Mouse (Mus musculus) heart, postnatal 0 days (tissue): Measurements from ENCODE around the gene Neurl3. TPM values are rescaled to one million over a fixed set of nuclear protein-coding genes. Genes with fewer than 3 reads are reported as not detected.

Experiments
- ATAC-seq: fragments of 200-750 bp; cut with Nextera tagmentation; 2 replicates; pipeline ENCODE4 v1.8.0; 2017; ENCODE audit warnings: low read depth, moderate number of reproducible peaks, moderate library complexity; ENCODE audit not compliant: insufficient read depth
- DNase-seq: peaks from one replicate; pipeline ENCODE4 v3.0.0-alpha.2; 2016; ENCODE audit warnings: low spot score
- H3K27ac ChIP-seq: fragments of 300-500 bp; sonication (generic); 2 replicates; pipeline ENCODE4 v1.5.1; 2014; ENCODE audit warnings: low read depth, mild to moderate bottlenecking
- H3K27me3 ChIP-seq: fragments of 300-500 bp; sonication (generic); 2 replicates; pipeline ENCODE4 v1.6.1; 2014; ENCODE audit warnings: low read length, mixed read lengths; ENCODE audit not compliant: control insufficient read depth, insufficient read depth
- H3K36me3 ChIP-seq: fragments of 300-500 bp; sonication (generic); replicated peaks from 2 replicates; pipeline ENCODE4 v1.6.1; 2014; ENCODE audit warnings: low read length, mixed read lengths; ENCODE audit not compliant: control insufficient read depth, insufficient read depth
- H3K4me1 ChIP-seq: fragments of 300-500 bp; sonication (generic); 2 replicates; pipeline ENCODE4 v1.6.1; 2014; ENCODE audit warnings: antibody characterized with exemption; ENCODE audit not compliant: control insufficient read depth, insufficient read depth
- H3K4me2 ChIP-seq: fragments of 300-500 bp; sonication (generic); 2 replicates; pipeline ENCODE4 v1.6.1; 2014; ENCODE audit warnings: low read depth, mild to moderate bottlenecking, low read length, moderate library complexity
- H3K4me3 ChIP-seq: fragments of 300-500 bp; sonication (generic); 2 replicates; pipeline ENCODE4 v1.5.1; 2014; ENCODE audit warnings: low read depth, low read length
- H3K9ac ChIP-seq: fragments of 300-500 bp; sonication (generic); replicated peaks from 2 replicates; pipeline ENCODE4 v1.6.1; 2014; ENCODE audit warnings: low read depth, low read length, mixed read lengths
- H3K9me3 ChIP-seq: fragments of 300-500 bp; sonication (generic); replicated peaks from 2 replicates; pipeline ENCODE4 v1.6.1; 2016; ENCODE audit warnings: low read length; ENCODE audit not compliant: control insufficient read depth
- CTCF ChIP-seq: IDR thresholded peaks from 2 replicates; pipeline ENCODE4 v1.5.1; 2016; ENCODE audit warnings: antibody characterized with exemption, control low read depth, low read depth
- EP300 ChIP-seq: IDR thresholded peaks from 2 replicates; pipeline ENCODE4 v1.6.1; 2016; ENCODE audit warnings: antibody characterized with exemption, low read depth
- WGBS: fragments of 180-500 bp; shearing (Covaris S2); extraction: QIAGEN DNeasy Blood & Tissue Kit; methylation state at CpG from one replicate; pipeline ENCODE4 v1.1.7; 2014; 5-methylcytosine and 5-hydroxymethylcytosine counted together
- polyA plus RNA-seq: library from polyadenylated mRNA; unstranded; fragments of >200 nt; fragmentation: Nextera tagmentation; extraction: Ambion mirVana; gene quantifications from 2 replicates; pipeline ENCODE4 v1.2.1, GENCODE M21; 2015
- total RNA-seq: library from RNA; depleted of rRNA; stranded (reverse); fragments of >200 nt; gene quantifications from 2 replicates; pipeline ENCODE4 v1.2.3, GENCODE M21; 2014; ENCODE audit warnings: low replicate concordance

Neurl3 gene
- total and polyA plus RNA-seq, 2 experiments from 2014 or later, result 3.6 to 12.9 TPM

- H3K9me3 ChIP-seq, result no peaks in the 10 kb centered on the region
- no peaks in the 10 kb centered on the region for H3K27me3 ChIP-seq
- H3K4me1 ChIP-seq, result no peaks in the 10 kb centered on the region
- 67% methylated on average over 19 of the region's 19 CpGs for WGBS
- TF ChIP-seq CTCF (no peak), EP300 (no peak)
- H3K4me3 ChIP-seq, result no peak overlapping the region
- H3K9ac ChIP-seq, result no peak overlapping the region
- H3K36me3 ChIP-seq, result no peaks in the 10 kb centered on the region
- ATAC-seq (no peak), DNase-seq (no peak)
- no peak overlapping the region for H3K4me2 ChIP-seq
- H3K27ac ChIP-seq, result no peak overlapping the region
These were observed 12.6 kb downstream of the Neurl3 start for GRCm38 (mm10) chr1:36261708-36262504.

- peaks cover 5% of the 10 kb centered on the region for H3K9me3 ChIP-seq
- no peaks in the 10 kb centered on the region for H3K36me3 ChIP-seq
- H3K9ac ChIP-seq, result no peak overlapping the region
- H3K27me3 ChIP-seq, result 0 out of 2 replicates have a peak, but pooled peaks cover 4% of the 10 kb centered on the region
- no peak overlapping the region for H3K4me3 ChIP-seq
- ATAC-seq (no peak), DNase-seq (no peak)
- no peak overlapping the region for H3K4me2 ChIP-seq
- TF ChIP-seq CTCF, result no peak
- no peak for TF ChIP-seq EP300
- no peak overlapping the region for H3K27ac ChIP-seq
- 92% methylated on average over 1 of the region's 1 CpGs for WGBS
- H3K4me1 ChIP-seq, result no peaks in the 10 kb centered on the region
These were observed 14.1 kb downstream of the Neurl3 start for GRCm38 (mm10) chr1:36260418-36260817.

- H3K4me2 ChIP-seq, result no peak overlapping the region
- no peak for TF ChIP-seq EP300
- TF ChIP-seq CTCF, result no peak
- WGBS, result 76% methylated on average over 2 of the region's 2 CpGs
- DNase-seq (no peak), ATAC-seq (no peak)
- no peak overlapping the region for H3K4me3 ChIP-seq
- H3K4me1 ChIP-seq, result no peaks in the 10 kb centered on the region
- no peaks in the 10 kb centered on the region for H3K36me3 ChIP-seq
- no peak overlapping the region for H3K27ac ChIP-seq
- peaks cover 5% of the 10 kb centered on the region for H3K9me3 ChIP-seq
- no peak overlapping the region for H3K9ac ChIP-seq
- 0 out of 2 replicates have a peak, but pooled peaks cover 4% of the 10 kb centered on the region for H3K27me3 ChIP-seq
These were observed 15.2 kb downstream of the Neurl3 start for GRCm38 (mm10) chr1:36259281-36259680.

- H3K9ac ChIP-seq, result no peak overlapping the region
These were observed 15.8 kb downstream of the Neurl3 start for GRCm38 (mm10) chr1:36258631-36259030.

GRCm38 (mm10) chr1:36257276-36257675 lies 17.2 kb downstream of the Neurl3 start:
- H3K9me3 ChIP-seq, result peaks cover 5% of the 10 kb centered on the region
- no peak overlapping the region for H3K27ac ChIP-seq
- H3K36me3 ChIP-seq, result no peaks in the 10 kb centered on the region
- no peaks in the 10 kb centered on the region for H3K4me1 ChIP-seq
- no peak overlapping the region for H3K9ac ChIP-seq
- H3K4me2 ChIP-seq, result no peak overlapping the region
- 0 out of 2 replicates have a peak, but pooled peaks cover 10% of the 10 kb centered on the region for H3K27me3 ChIP-seq
- TF ChIP-seq EP300, result no peak
- TF ChIP-seq CTCF, result no peak
- WGBS, result 74% methylated on average over 8 of the region's 8 CpGs
- DNase-seq, result no peak
- H3K4me3 ChIP-seq, result no peak overlapping the region
- no peak for ATAC-seq

More at GRCm38 (mm10) chr1:36258631-36259030, 15.8 kb downstream of the Neurl3 start:
- peaks cover 5% of the 10 kb centered on the region for H3K9me3 ChIP-seq
- H3K4me3 ChIP-seq, result no peak overlapping the region
- H3K27me3 ChIP-seq, result 0 out of 2 replicates have a peak, but pooled peaks cover 9% of the 10 kb centered on the region
- H3K27ac ChIP-seq, result no peak overlapping the region
- 46% methylated on average over 2 of the region's 2 CpGs for WGBS
- ATAC-seq, result no peak
- H3K4me1 ChIP-seq, result no peaks in the 10 kb centered on the region
- H3K36me3 ChIP-seq, result no peaks in the 10 kb centered on the region
- TF ChIP-seq EP300, result no peak
- TF ChIP-seq CTCF, result no peak
- no peak overlapping the region for H3K4me2 ChIP-seq
- DNase-seq, result no peak
